Mouse (Mus musculus) midbrain, embryonic 12.5 days (tissue): ENCODE measurements around the gene Vwf. TPM values are rescaled to one million over a fixed set of nuclear protein-coding genes. Genes with fewer than 3 reads are reported as not detected.
A peak's percentile ranks its signal among the peaks of the same experiment; 100 is the strongest.

Experiments
- ATAC-seq: fragments of 200-750 bp; cut with Nextera tagmentation; 2 replicates; pipeline ENCODE4 v1.8.0; 2017; ENCODE audit warnings: low read depth, moderate TSS enrichment, moderate library complexity; ENCODE audit not compliant: low FRiP score
- H3K27ac ChIP-seq: fragments of 300-500 bp; sonication (generic); replicated peaks from 2 replicates; pipeline ENCODE4 v1.5.1; 2016; ENCODE audit warnings: mild to moderate bottlenecking
- H3K27me3 ChIP-seq: fragments of 300-500 bp; sonication (generic); 2 replicates; pipeline ENCODE4 v1.6.1; 2016; ENCODE audit warnings: mild to moderate bottlenecking
- H3K36me3 ChIP-seq: fragments of 300-500 bp; sonication (generic); 2 replicates; pipeline ENCODE4 v1.6.1; 2016
- H3K4me1 ChIP-seq: fragments of 300-500 bp; sonication (generic); 2 replicates; pipeline ENCODE4 v1.6.1; 2016
- H3K4me2 ChIP-seq: fragments of 300-500 bp; sonication (generic); replicated peaks from 2 replicates; pipeline ENCODE4 v1.6.1; 2016; ENCODE audit warnings: mild to moderate bottlenecking, moderate library complexity
- H3K4me3 ChIP-seq: fragments of 300-500 bp; sonication (generic); 2 replicates; pipeline ENCODE4 v1.5.1; 2016; ENCODE audit warnings: mild to moderate bottlenecking
- H3K9ac ChIP-seq: fragments of 300-500 bp; sonication (generic); replicated peaks from 2 replicates; pipeline ENCODE4 v1.6.1; 2016; ENCODE audit warnings: mild to moderate bottlenecking, moderate library complexity
- H3K9me3 ChIP-seq: fragments of 300-500 bp; sonication (generic); 2 replicates; pipeline ENCODE4 v1.6.1; 2016; ENCODE audit warnings: mild to moderate bottlenecking
- WGBS: fragments of 180-500 bp; shearing (Covaris S2); methylation state at CpG from one replicate; pipeline ENCODE4 v1.1.7; 2016; 5-methylcytosine and 5-hydroxymethylcytosine counted together
- polyA plus RNA-seq: library from polyadenylated mRNA; unstranded; fragments of >200 nt; fragmentation: Nextera tagmentation; extraction: Ambion mirVana; gene quantifications from 2 replicates; pipeline ENCODE4 v1.2.1, GENCODE M21; 2016

Gene Vwf
- polyA plus RNA-seq, 1 experiment from 2014 or later: 15.3 TPM

DNA sequence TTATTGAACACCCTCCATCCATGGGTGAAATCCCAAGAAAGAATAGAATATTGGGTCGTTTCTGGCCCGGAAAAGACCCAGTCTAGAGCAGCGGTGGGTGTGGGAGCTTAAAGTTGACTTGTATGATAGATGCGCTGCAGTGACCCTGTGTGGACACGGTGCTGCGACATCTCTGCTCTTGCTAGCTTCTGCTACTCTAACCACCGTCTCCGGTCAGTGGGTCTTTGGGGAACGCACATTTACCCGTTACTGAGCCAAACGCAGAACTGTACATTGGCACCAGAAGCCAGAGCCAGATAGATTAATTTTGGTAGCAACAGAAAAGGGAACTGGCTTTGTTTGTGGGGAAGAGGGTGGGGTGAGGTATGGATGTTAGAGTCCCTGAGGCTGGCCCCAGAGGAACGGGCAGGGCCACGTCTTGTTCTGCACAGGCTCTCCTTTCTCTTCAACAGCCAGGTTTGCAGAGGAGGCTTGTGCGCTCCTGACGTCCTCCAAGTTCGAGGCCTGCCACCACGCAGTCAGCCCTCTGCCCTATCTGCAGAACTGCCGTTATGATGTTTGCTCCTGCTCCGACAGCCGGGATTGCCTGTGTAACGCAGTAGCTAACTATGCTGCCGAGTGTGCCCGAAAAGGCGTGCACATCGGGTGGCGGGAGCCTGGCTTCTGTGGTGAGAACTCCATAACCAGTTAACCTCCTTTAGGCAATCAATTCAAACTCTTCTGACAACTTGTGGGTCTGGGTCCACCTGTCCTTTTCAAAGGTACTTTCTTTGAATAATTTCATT, 57.3 kb downstream of the Vwf start:
- peak overlapping the region; percentile 25; the same call in 1 of the 2 replicates for H3K4me2 ChIP-seq

DNA sequence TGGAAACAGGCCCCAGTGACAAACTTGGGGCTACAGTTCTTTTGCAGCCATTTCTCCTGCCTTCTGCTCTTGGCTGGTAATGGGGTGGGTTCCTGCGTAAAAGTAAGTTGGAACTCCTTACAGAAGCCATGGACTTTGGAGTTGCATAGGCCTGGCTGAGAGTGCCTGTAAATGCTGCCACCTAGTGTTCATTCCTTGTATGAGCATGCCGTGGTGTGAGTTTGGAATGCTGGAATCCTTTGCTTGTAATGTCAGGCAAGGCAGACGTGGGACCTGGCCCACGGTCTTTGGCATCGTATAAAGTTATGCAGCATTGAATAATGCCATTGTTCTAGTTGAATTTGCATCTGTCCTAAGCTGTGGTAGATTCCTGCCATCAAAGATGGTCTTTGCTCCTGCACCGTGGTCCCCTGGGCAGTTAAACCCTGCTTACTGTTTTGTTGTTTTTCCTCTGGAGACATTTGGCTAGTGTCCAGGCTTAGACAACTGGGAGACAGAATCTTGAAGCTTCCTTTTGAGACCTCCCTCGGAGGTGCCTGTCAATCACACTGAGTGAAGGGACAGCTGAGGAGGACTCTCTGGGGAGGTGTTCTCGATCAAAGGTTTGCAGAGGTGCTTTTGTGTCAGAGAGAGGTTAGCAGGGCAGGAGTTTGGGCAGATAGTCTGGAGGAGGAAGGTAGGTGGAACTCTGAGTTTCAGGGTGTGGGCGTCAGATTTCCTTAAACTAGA, 58.1 kb downstream of the Vwf start:
- Histone ChIP-seq H3K36me3 (no peaks in the 10 kb centered on the region), H3K4me1 (0 out of 2 replicates have a peak, but pooled peaks cover 4% of the 10 kb centered on the region), H3K4me3 (no peak overlapping the region), H3K27ac (no peak overlapping the region), H3K9me3 (no peaks in the 10 kb centered on the region), H3K4me2 (no peak overlapping the region), H3K9ac (no peak overlapping the region), H3K27me3 (peaks cover 27% of the 10 kb centered on the region)
- ATAC-seq: no peak
- WGBS: 26% methylated on average over 9 of the region's 9 CpGs

More for the DNA sequence above, 57.3 kb downstream of the Vwf start:
- H3K9ac ChIP-seq: no peak overlapping the region
- no peaks in the 10 kb centered on the region for H3K9me3 ChIP-seq
- H3K36me3 ChIP-seq: no peaks in the 10 kb centered on the region
- H3K27me3 ChIP-seq: peaks cover 27% of the 10 kb centered on the region
- WGBS: 87% methylated on average over 26 of the region's 26 CpGs
- H3K4me3 ChIP-seq: no peak overlapping the region
- H3K27ac ChIP-seq: no peak overlapping the region
- 0 out of 2 replicates have a peak, but pooled peaks cover 4% of the 10 kb centered on the region for H3K4me1 ChIP-seq
- ATAC-seq: 0 out of 2 replicates have a peak, but pooled peaks have one; percentile 2

DNA sequence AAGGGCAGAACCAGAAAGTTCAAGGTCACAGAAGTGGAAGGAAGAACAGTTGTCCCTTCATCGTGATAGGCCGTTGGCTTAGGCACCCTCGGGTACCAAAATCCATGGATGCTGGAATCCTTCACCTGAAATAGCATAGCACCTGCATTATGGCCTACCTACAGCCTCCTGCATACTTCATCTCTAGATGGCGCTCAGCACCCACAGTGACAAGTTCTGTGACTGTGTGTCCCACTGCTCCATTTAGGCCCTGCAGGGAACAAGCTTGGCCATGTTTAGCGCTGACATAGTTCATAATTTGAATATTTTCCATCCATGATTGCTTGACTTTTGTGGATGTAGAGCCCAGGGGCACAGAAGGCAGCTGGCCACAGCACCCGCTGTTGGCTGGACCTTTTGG, 62.5 kb downstream of the Vwf start:
- Histone ChIP-seq H3K27ac (no peak overlapping the region), H3K4me1 (no peaks in the 10 kb centered on the region), H3K4me2 (no peak overlapping the region), H3K9me3 (no peaks in the 10 kb centered on the region), H3K9ac (no peak overlapping the region), H3K36me3 (no peaks in the 10 kb centered on the region), H3K4me3 (no peak overlapping the region), H3K27me3 (peaks cover 9% of the 10 kb centered on the region)
- no peak for ATAC-seq
- 76% methylated on average over 6 of the region's 6 CpGs for WGBS

DNA sequence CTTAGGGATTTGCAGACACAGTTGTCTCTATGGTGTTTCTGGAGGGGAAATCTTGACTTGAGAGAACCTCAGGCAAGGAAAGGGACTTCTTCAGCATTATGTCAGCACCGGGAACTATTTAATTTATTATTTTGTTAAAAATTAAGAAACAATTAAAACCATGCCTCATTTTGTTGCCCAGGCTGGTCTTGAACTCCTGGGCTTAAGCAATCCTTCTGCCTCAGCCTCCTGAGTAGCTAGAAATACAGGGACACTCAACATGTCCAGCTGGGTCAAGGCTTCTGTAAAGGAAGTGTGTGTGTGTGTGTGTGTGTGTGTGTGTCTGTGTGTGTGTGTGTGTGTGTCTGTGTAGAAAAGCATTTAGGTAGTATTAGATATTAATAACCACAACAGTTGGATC, 71.3 kb downstream of the Vwf start:
- 92% methylated on average over 1 of the region's 1 CpGs for WGBS

DNA sequence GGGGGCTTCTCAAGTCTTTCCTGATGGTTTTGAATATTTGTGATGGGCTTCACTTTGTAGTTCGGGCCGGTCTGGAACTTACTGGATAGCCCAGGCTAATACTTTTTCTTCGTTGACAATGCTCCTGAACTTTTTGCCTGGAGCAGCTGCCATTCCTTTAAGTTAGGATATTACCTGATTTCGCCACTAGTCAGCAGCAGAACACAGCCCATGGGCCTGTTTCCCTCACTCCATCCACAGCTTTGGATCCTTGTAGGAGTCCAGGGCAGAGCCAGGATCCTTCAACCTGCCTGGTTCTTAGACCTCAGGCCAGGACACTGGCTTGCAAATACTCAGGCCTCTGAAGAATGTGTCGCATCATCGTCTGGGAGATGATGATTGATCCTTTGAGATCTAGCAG, 74.2 kb downstream of the Vwf start:
- no peak for ATAC-seq
- H3K4me2 ChIP-seq: no peak overlapping the region
- H3K27ac ChIP-seq: no peak overlapping the region
- no peaks in the 10 kb centered on the region for H3K27me3 ChIP-seq
- no peak overlapping the region for H3K4me3 ChIP-seq
- no peak overlapping the region for H3K9ac ChIP-seq
- 43% methylated on average over 6 of the region's 6 CpGs for WGBS
- no peaks in the 10 kb centered on the region for H3K9me3 ChIP-seq
- no peaks in the 10 kb centered on the region for H3K4me1 ChIP-seq
- H3K36me3 ChIP-seq: no peaks in the 10 kb centered on the region

More for the DNA sequence above, 71.3 kb downstream of the Vwf start:
- no peak overlapping the region for H3K27ac ChIP-seq
- H3K4me3 ChIP-seq: no peak overlapping the region
- H3K27me3 ChIP-seq: no peaks in the 10 kb centered on the region
- no peaks in the 10 kb centered on the region for H3K36me3 ChIP-seq
- no peaks in the 10 kb centered on the region for H3K4me1 ChIP-seq
- no peak overlapping the region for H3K4me2 ChIP-seq
- H3K9ac ChIP-seq: no peak overlapping the region
- ATAC-seq: no peak
- H3K9me3 ChIP-seq: no peaks in the 10 kb centered on the region

DNA sequence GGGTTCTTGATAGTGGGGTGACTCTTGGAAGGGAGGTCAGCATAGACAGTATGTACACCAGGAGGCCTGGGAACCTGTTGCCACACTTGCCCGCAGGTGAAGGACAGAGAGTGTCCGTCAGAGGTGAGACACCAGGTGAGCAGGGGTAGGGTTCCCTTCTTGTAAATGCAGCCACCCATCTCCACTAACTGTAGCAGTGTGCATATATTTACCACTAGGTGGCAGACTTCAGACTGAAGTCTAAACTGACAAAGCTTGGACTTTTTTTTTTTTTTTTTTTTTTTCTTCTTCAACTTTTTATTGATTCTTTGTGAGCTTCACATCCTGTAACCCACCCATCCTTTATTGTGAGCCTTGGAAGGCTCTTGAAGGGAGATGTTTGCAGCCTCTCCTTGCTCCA, 75.9 kb downstream of the Vwf start:
- H3K9me3 ChIP-seq: no peaks in the 10 kb centered on the region
- 59% methylated on average over 2 of the region's 2 CpGs for WGBS
- no peak overlapping the region for H3K4me2 ChIP-seq
- no peak overlapping the region for H3K9ac ChIP-seq
- no peaks in the 10 kb centered on the region for H3K27me3 ChIP-seq
- ATAC-seq: no peak
- no peak overlapping the region for H3K27ac ChIP-seq
- no peak overlapping the region for H3K4me3 ChIP-seq
- H3K36me3 ChIP-seq: no peaks in the 10 kb centered on the region
- no peaks in the 10 kb centered on the region for H3K4me1 ChIP-seq

DNA sequence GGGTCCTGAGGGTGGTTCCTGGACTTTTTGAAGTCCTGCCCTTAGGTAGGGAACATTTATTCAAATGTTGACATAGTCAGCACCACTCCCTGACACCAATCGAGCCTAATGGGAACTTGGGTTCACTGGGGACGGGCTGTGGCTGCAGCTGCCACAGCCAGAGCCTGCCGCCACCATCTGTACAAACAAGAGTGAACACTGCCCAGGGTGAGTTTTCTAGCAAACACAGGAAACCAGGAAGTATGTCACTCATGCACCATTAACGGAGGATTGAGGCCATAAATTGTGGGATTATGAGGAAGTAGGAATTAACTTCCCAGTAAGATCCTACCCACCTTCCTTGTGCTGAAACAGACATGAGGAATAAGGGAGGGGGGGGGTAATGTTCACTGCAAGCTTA, 93.9 kb downstream of the Vwf start:
- Histone ChIP-seq H3K9me3 (no peaks in the 10 kb centered on the region), H3K36me3 (no peaks in the 10 kb centered on the region), H3K27ac (no peak overlapping the region), H3K4me3 (no peak overlapping the region), H3K27me3 (no peaks in the 10 kb centered on the region), H3K9ac (no peak overlapping the region), H3K4me1 (no peaks in the 10 kb centered on the region), H3K4me2 (no peak overlapping the region)
- ATAC-seq: no peak
- WGBS: 77% methylated on average over 4 of the region's 4 CpGs

DNA sequence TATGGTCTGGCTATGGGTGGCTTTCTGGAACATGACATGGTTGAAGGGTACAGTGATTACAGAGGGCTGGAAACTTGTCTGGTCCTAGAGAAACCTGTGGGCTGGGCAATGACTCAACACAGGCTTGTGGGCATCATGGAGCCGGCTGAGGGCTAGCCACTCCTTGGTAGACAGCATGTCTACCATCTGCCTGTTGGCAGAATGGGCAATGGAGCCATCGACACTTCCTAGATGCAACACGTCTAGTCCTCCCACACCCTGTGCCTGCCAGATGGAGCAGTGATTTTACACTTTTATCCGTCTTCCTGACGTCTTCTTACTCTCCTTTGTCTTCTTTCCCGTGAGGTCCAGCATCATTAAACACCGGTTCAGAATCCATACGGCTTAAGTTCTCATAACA, 94.6 kb downstream of the Vwf start:
- Histone ChIP-seq H3K9me3 (no peaks in the 10 kb centered on the region), H3K4me1 (no peaks in the 10 kb centered on the region), H3K27me3 (no peaks in the 10 kb centered on the region), H3K36me3 (no peaks in the 10 kb centered on the region), H3K27ac (no peak overlapping the region), H3K4me3 (no peak overlapping the region), H3K4me2 (no peak overlapping the region), H3K9ac (no peak overlapping the region)
- no peak for ATAC-seq
- WGBS: 86% methylated on average over 8 of the region's 8 CpGs

DNA sequence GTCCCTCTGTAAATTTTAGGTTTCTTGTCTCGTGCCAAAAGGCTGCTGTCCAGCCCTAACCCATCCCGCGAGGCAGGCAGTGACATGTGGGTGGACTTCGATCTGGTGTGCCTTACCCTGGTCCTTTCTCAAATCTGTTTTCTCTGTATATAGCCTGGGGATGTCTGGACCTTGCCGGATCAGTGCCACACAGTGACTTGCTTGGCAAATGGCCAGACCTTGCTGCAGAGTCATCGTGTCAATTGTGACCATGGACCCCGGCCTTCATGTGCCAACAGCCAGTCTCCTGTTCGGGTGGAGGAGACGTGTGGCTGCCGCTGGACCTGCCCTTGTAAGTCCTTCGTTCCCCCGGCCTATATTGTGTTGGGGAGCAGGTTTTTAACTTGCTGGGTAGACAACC, 102.4 kb downstream of the Vwf start:
- no peaks in the 10 kb centered on the region for H3K4me1 ChIP-seq
- 87% methylated on average over 12 of the region's 12 CpGs for WGBS
- no peak overlapping the region for H3K27ac ChIP-seq
- H3K36me3 ChIP-seq: no peaks in the 10 kb centered on the region
- no peak overlapping the region for H3K4me2 ChIP-seq
- no peaks in the 10 kb centered on the region for H3K9me3 ChIP-seq
- no peak overlapping the region for H3K4me3 ChIP-seq
- ATAC-seq: no peak
- no peaks in the 10 kb centered on the region for H3K27me3 ChIP-seq
- H3K9ac ChIP-seq: no peak overlapping the region

DNA sequence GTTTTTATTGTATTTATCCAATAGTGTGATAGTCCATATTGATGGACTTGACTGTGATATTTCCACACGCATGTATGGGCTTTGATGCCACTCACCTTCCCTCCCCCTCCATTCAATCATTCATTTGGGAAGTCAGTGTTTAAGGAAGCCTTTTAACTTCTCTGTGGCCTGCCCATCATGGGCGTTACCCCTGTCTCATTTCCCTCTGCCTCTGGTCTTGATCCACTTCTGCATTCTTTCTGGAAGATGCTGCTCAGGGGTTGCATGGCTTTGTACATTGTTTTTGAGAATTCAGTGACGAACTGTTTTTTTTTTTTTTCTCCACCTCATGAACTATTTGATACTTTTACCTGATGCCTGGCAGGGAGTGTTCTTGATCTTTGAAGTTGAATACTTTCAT, 104.8 kb downstream of the Vwf start:
- WGBS: 81% methylated on average over 3 of the region's 3 CpGs
- Histone ChIP-seq H3K4me1 (no peaks in the 10 kb centered on the region), H3K9ac (no peak overlapping the region), H3K4me3 (no peak overlapping the region), H3K27ac (no peak overlapping the region), H3K9me3 (no peaks in the 10 kb centered on the region), H3K36me3 (no peaks in the 10 kb centered on the region), H3K4me2 (no peak overlapping the region), H3K27me3 (no peaks in the 10 kb centered on the region)
- no peak for ATAC-seq

DNA sequence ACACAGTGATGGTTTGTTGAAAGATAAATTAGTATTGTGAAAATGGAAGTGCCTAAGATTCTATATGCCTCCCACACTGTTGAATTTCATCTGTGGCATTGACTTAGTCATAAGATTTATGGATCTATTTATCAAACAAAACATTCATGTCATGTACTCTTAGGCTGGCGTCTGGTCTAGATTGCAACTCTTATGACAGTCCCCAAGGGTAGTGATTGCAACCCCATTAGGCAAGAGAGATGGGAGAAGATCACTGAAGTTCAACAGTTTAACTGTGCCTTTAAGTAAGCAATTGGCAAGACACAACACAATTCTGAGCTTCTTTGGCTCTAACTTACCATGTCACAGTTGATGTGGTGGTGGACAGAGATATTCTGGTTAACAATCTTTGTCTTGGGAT, 106.8 kb downstream of the Vwf start:
- Histone ChIP-seq H3K27ac (no peak overlapping the region), H3K4me1 (no peaks in the 10 kb centered on the region), H3K4me2 (no peak overlapping the region), H3K4me3 (no peak overlapping the region), H3K9ac (no peak overlapping the region), H3K27me3 (no peaks in the 10 kb centered on the region), H3K36me3 (no peaks in the 10 kb centered on the region), H3K9me3 (no peaks in the 10 kb centered on the region)
- no peak for ATAC-seq
- 80% methylated on average over 1 of the region's 1 CpGs for WGBS

DNA sequence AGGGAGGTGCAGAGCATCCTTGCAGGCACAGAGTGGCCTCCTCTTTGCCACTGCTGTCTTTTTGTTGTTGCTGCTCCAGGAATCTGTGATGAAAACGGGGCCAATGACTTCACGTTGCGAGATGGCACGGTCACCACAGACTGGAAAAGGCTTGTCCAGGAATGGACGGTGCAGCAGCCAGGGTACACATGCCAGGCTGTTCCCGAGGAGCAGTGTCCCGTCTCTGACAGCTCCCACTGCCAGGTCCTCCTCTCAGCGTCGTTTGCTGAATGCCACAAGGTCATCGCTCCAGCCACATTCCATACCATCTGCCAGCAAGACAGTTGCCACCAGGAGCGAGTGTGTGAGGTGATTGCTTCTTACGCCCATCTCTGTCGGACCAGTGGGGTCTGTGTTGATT, 110.3 kb downstream of the Vwf start:
- Histone ChIP-seq H3K27me3 (no peaks in the 10 kb centered on the region), H3K27ac (no peak overlapping the region), H3K9ac (no peak overlapping the region), H3K4me2 (no peak overlapping the region), H3K4me1 (no peaks in the 10 kb centered on the region), H3K36me3 (no peaks in the 10 kb centered on the region), H3K9me3 (no peaks in the 10 kb centered on the region), H3K4me3 (no peak overlapping the region)
- no peak for ATAC-seq
- WGBS: 92% methylated on average over 13 of the region's 13 CpGs
